Mouse (Mus musculus) liver, embryonic 14.5 days (tissue): Measurements from ENCODE around the gene Gabbr2. TPM values are rescaled to one million over a fixed set of nuclear protein-coding genes. Genes with fewer than 3 reads are reported as not detected.
A peak's percentile ranks its signal among the peaks of the same experiment; 100 is the strongest.

ENCODE experiments used
- ATAC-seq: fragments of 200-750 bp; cut with Nextera tagmentation; 2 replicates; pipeline ENCODE4 v1.8.0; 2017; ENCODE audit warnings: moderate number of reproducible peaks, mild to moderate bottlenecking, moderate library complexity; ENCODE audit not compliant: insufficient read depth
- DNase-seq, 3 experiments: peaks; one replicate each; pipeline ENCODE4 v3.0.0-alpha.2; 2012 to 2013; ENCODE audit warnings: low read depth in 3 of 3, low spot score in 3 of 3
- H3K27ac ChIP-seq: fragments of 300-500 bp; sonication (generic); 2 replicates; pipeline ENCODE4 v1.5.1; 2014; ENCODE audit warnings: moderate library complexity, mild to moderate bottlenecking, control low read depth, inconsistent platforms
- H3K27me3 ChIP-seq: fragments of 300-500 bp; sonication (generic); 2 replicates; pipeline ENCODE4 v1.6.1; 2014; ENCODE audit warnings: mild to moderate bottlenecking, low read length, moderate library complexity; ENCODE audit not compliant: control insufficient read depth, insufficient read depth
- H3K36me3 ChIP-seq: fragments of 300-500 bp; sonication (generic); replicated peaks from 2 replicates; pipeline ENCODE4 v1.6.1; 2014; ENCODE audit warnings: low read depth; ENCODE audit not compliant: control insufficient read depth, insufficient read depth
- H3K4me1 ChIP-seq, 2 experiments: fragments of 200-500 bp in 1 of 2; fragments of 300-500 bp in 1 of 2; sonication (generic) in 1 of 2; replicated peaks; 2 replicates each; pipeline ENCODE4 v1.6.1; 2012 to 2014; ENCODE audit warnings: antibody characterized with exemption in 1 of 2, inconsistent platforms in 1 of 2, low read length in 1 of 2; ENCODE audit not compliant: control insufficient read depth in 2 of 2, insufficient read depth in 2 of 2
- H3K4me2 ChIP-seq: fragments of 300-500 bp; sonication (generic); 2 replicates; pipeline ENCODE4 v1.6.1; 2014; ENCODE audit warnings: low read depth, mild to moderate bottlenecking, control low read depth, moderate library complexity
- H3K4me3 ChIP-seq, 2 experiments: fragments of 200-500 bp in 1 of 2; fragments of 300-500 bp in 1 of 2; sonication (generic) in 1 of 2; 2 replicates each; pipeline ENCODE4 v1.5.1; 2012 to 2014; ENCODE audit warnings: low read depth in 2 of 2, low read length in 2 of 2, mild to moderate bottlenecking in 2 of 2, control low read depth in 1 of 2, inconsistent platforms in 1 of 2, moderate library complexity in 1 of 2; ENCODE audit not compliant: insufficient read depth in 1 of 2
- H3K9ac ChIP-seq: fragments of 300-500 bp; sonication (generic); replicated peaks from 2 replicates; pipeline ENCODE4 v1.6.1; 2014; ENCODE audit warnings: mild to moderate bottlenecking, control low read depth, moderate library complexity
- H3K9me3 ChIP-seq: fragments of 300-500 bp; sonication (generic); 2 replicates; pipeline ENCODE4 v1.6.1; 2016; ENCODE audit warnings: low read length, mixed read lengths; ENCODE audit not compliant: control insufficient read depth
- CTCF ChIP-seq: IDR thresholded peaks from 2 replicates; pipeline ENCODE4 v1.5.1; 2016; ENCODE audit warnings: antibody characterized with exemption, low read depth, control low read depth
- EP300 ChIP-seq: IDR thresholded peaks from 2 replicates; pipeline ENCODE4 v1.6.1; 2016; ENCODE audit warnings: antibody characterized with exemption, low read depth
- WGBS: fragments of 180-500 bp; shearing (Covaris S2); extraction: QIAGEN DNeasy Blood & Tissue Kit; methylation state at CpG from one replicate; pipeline ENCODE4 v1.1.7; 2014; ENCODE audit not compliant: insufficient replicate concordance; 5-methylcytosine and 5-hydroxymethylcytosine counted together
- polyA plus RNA-seq, 2 experiments: library from polyadenylated mRNA; depleted of rRNA in 1 of 2; stranded (reverse) in 1 of 2; unstranded in 1 of 2; fragments of >200 nt; fragmentation: Nextera tagmentation in 1 of 2; extraction: Ambion mirVana in 1 of 2; gene quantifications; 2 replicates each; pipeline versions ENCODE4 v1.2.1 to v1.2.3; 2012 to 2014

The Gabbr2 gene
- polyA plus RNA-seq, 2 experiments = 0.07 TPM; not detected in 1

- Histone ChIP-seq H3K4me3 (no peak overlapping the region), H3K4me1 (peaks cover 31 to 43% of the 10 kb centered on the region in 2 experiments), H3K27ac (no peak overlapping the region), H3K36me3 (no peaks in the 10 kb centered on the region), H3K4me2 (no peak overlapping the region), H3K9ac (no peak overlapping the region), H3K9me3 (no peaks in the 10 kb centered on the region), H3K27me3 (no peaks in the 10 kb centered on the region)
- TF ChIP-seq EP300 (no peak), CTCF (no peak)
- DNase-seq (no peak), ATAC-seq (peak; percentile 56; the same call in 1 of the 2 replicates)
- 37% methylated on average over 3 of the region's 3 CpGs for WGBS
These were observed 85.5 kb downstream of the Gabbr2 start for GRCm38 (mm10) chr4:46906036-46906691.

- Histone ChIP-seq H3K27ac (no peak overlapping the region), H3K27me3 (no peaks in the 10 kb centered on the region), H3K9ac (no peak overlapping the region; the same call in 1 of the 2 replicates), H3K36me3 (no peaks in the 10 kb centered on the region), H3K4me3 (no peak overlapping the region), H3K4me1 (peaks cover 31 to 43% of the 10 kb centered on the region in 2 experiments), H3K4me2 (no peak overlapping the region), H3K9me3 (no peaks in the 10 kb centered on the region)
- DNase-seq (no peak), ATAC-seq (no peak)
- TF ChIP-seq CTCF (no peak), EP300 (no peak)
- WGBS = 24% methylated on average over 3 of the region's 3 CpGs
These were observed 86.5 kb downstream of the Gabbr2 start for GRCm38 (mm10) chr4:46905152-46905551.

- H3K4me2 ChIP-seq = peak overlapping the region; percentile 53
- WGBS = 17% methylated on average over 12 of the region's 12 CpGs
These were observed 87.5 kb downstream of the Gabbr2 start for GRCm38 (mm10) chr4:46904129-46904528.

GRCm38 (mm10) chr4:46898546-46898945 lies 93.1 kb downstream of the Gabbr2 start:
- no peaks in the 10 kb centered on the region for H3K36me3 ChIP-seq
- H3K27me3 ChIP-seq = no peaks in the 10 kb centered on the region
- no peak overlapping the region for H3K4me2 ChIP-seq
- DNase-seq (no peak), ATAC-seq (no peak)
- WGBS = 60% methylated on average over 4 of the region's 4 CpGs
- H3K4me1 ChIP-seq = peaks cover 0 to 10% of the 10 kb centered on the region in 2 experiments
- H3K4me3 ChIP-seq = no peak overlapping the region
- TF ChIP-seq CTCF (no peak), EP300 (no peak)
- H3K9ac ChIP-seq = no peak overlapping the region
- H3K9me3 ChIP-seq = no peaks in the 10 kb centered on the region
- no peak overlapping the region for H3K27ac ChIP-seq

More at GRCm38 (mm10) chr4:46904129-46904528, 87.5 kb downstream of the Gabbr2 start:
- ATAC-seq (peak; percentile 87), DNase-seq (peak; percentile 26 to 61 (median 27))
- no peaks in the 10 kb centered on the region for H3K9me3 ChIP-seq
- peak overlapping the region; percentile 38 for H3K9ac ChIP-seq
- H3K27ac ChIP-seq = peak overlapping the region; percentile 49
- H3K36me3 ChIP-seq = no peaks in the 10 kb centered on the region
- H3K27me3 ChIP-seq = no peaks in the 10 kb centered on the region
- peaks cover 31 to 43% of the 10 kb centered on the region in 2 experiments for H3K4me1 ChIP-seq
- peak; percentile 87 for TF ChIP-seq EP300
- TF ChIP-seq CTCF = no peak
- H3K4me3 ChIP-seq = no peak overlapping the region

GRCm38 (mm10) chr4:46897634-46898399 lies 93.9 kb downstream of the Gabbr2 start:
- no peak overlapping the region for H3K4me3 ChIP-seq
- H3K27me3 ChIP-seq = no peaks in the 10 kb centered on the region
- H3K4me1 ChIP-seq = peaks cover 0 to 5% of the 10 kb centered on the region in 2 experiments; a peak in 3 of 4 replicates
- H3K4me2 ChIP-seq = no peak overlapping the region
- DNase-seq (no peak), ATAC-seq (no peak)
- TF ChIP-seq EP300 (no peak), CTCF (no peak)
- H3K9me3 ChIP-seq = no peaks in the 10 kb centered on the region
- no peak overlapping the region for H3K9ac ChIP-seq
- no peaks in the 10 kb centered on the region for H3K36me3 ChIP-seq
- no peak overlapping the region for H3K27ac ChIP-seq
- WGBS = 68% methylated on average over 18 of the region's 18 CpGs
